Mouse (Mus musculus) neutrophil, adult 5-6 weeks (primary cell): ENCODE measurements around the gene Kri1. TPM values are rescaled to one million over a fixed set of nuclear protein-coding genes. Genes with fewer than 3 reads are reported as not detected.
A peak's percentile ranks its signal among the peaks of the same experiment; 100 is the strongest.
"Not testable (repeated sequence)": the region's sequence is repeated elsewhere in the genome, so short reads cannot be mapped to it uniquely, and the experiment has no call there.

Source experiments
- ATAC-seq: fragments of 151-379, 151-347 bp; 2 replicates; pipeline ENCODE4 v1.8.0; 2017; ENCODE audit warnings: mild to moderate bottlenecking, moderate TSS enrichment; ENCODE audit not compliant: insufficient number of reproducible peaks, poor library complexity, low FRiP score, severe bottlenecking; ENCODE audit errors: extremely low read depth
- total RNA-seq: library from RNA; stranded (forward); fragments of 200-1000 nt; gene quantifications from 2 replicates; pipeline ENCODE4 v1.2.3, GENCODE M21; 2017

Kri1 gene
- total RNA-seq, 1 experiment from 2014 or later = 175 TPM

DNA sequence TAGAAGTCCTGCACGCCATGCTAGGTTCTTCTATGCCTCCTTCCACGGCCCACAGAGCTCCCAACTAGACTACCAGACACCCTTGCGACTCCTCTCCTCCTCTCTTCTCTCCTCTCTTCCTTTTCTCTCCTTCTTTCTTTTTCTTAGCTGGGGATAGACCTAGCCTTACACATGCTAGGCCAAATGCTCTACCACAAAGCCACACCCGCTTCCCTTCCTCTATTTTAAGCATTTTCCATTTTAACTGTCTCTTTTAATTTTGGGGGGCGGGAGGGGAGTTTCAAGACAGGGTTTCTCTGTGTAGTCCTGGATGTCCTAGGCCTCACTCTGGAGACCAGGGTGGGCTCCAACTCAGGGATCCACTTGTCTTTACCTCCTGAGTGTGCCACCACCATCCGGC lies 31.0 kb upstream of the Kri1 start:
- ATAC-seq = no peak

DNA sequence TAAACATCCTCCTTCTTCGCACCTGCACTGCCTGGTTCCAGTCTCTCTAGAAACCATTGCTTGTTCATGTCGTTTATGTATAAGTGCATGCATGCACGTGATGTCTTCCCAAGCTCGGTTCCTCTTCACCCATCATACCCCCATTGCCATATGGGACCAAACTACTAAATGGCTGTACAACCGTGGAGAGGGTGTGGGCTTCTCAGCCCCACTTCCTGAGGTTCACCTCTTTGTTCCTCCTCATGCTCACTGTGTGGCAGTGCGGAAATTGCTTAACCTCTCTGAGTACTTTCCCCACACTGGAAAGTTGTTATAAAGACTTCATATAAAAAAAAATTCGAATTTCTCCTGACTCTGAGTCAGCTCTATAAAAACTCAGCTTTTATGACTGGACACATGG lies 28.9 kb upstream of the Kri1 start:
- no peak for ATAC-seq

DNA sequence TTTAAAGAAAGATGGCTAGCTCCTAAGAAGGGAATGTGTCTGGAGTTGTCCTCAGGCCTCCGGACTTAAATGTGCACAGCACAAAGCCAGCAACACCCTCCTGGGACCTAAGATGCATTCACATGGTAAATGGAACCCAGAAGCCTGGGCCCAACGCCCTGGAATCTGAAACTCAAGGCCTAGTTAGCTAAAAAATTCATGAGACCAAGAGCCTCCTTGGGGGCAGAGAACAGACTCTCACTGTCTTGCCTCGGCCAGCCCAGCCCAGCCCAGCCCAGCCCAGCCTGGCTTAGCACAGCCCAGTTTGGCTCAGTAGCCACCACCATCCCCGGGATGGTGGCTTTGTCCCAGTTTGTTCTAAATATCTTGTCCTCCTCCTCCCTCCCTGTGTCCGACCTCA lies 27.7 kb upstream of the Kri1 start:
- no peak for ATAC-seq

DNA sequence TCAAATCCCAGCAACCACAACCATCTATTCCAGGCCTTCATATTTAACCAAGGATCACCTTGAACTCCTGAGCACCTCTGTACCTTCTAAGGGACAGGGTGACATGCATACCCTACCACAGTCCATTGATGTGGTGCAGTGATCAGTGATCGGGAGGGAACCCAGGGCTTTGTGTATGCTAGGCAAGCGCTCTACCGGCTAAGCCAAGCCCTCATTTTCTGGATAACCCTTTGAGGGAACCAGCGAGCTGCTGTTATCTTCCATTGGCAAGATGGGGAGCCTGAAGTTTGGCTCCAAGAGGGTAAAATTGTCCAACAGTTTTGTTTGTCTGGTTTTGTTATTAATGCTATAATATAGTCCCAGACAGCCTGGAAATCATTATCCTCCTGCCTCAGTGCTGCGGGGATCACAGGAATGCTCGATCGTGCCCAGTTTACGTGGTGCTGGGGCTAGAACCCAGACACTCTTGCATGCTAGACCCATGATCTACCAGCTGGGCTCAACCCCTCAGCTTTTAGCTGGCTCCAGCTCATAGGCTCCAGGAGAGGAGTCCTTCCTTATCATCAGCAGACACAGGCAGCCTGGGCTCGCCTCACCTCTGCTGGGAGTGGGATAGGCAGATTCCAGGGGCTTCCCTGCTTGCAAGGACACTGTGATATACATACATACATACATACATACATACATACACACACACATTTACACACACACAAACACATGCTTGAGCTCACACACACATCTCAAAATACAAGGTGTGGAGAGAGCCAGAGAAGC lies 26.8 kb upstream of the Kri1 start:
- ATAC-seq = no peak

DNA sequence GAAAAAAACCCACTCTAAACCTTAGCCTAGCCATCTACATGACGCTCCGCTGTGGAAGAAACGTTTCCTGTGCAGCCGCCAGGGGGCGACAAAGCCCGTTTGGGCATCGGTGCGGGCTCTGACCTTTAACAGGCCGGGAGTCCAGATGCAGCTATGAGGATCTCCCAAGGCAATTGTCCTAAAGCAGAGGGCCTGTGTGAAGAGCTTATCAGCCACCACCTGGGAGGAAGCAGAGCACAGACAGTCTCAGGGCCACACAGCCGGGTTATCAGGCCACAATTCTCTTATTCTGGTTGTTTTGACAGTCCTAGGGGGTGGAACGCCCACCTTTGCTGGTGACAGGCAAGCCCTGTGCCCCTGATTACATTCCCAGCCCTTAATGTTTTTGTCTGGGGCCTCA lies 25.6 kb upstream of the Kri1 start:
- ATAC-seq = peak; percentile 69

DNA sequence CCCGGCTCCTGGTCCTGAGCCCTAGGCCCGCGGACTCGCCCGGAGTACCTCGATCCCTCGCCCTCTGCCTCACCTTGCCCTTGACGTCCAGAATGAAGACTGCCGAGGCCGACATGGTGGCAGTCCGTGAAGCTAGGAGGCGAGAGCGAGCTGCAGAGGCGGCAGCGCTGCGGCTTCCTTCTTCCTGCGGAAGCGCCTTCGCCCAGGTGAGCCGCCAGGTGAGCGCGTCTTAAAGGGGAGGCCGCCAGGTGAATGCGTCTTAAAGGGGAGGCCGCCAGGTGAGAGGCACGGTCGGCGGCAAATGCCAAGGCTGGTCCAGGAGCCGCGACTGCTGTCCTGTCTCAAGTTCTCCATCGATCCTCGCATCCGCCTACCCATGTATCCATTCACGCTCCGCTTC lies 24.4 kb upstream of the Kri1 start, which contains the start of gene Ap1m2:
Gene Ap1m2, minus strand, starts transcription at position 204 of the 400 bp plus-strand sequence.
- ATAC-seq = no peak

DNA sequence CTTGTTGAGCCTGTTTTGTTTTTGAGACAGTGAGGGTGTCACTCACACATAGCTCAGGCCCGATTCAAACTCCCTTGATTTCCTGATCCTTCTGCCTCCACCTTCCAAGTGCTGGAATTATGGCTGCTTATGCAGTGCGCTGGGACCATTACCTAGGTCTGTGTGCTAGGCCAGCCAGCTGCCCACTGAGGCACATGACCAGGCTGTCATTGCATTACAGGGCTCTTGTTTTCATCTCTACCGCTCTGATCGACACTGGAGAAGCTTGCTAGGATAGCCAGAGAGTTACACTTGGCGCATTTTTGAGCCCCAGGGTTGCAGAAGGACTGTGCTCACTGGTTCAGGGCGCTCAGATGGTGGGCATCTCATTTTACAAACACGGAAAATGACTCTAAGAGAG lies 23.9 kb upstream of the Kri1 start:
- no peak for ATAC-seq

DNA sequence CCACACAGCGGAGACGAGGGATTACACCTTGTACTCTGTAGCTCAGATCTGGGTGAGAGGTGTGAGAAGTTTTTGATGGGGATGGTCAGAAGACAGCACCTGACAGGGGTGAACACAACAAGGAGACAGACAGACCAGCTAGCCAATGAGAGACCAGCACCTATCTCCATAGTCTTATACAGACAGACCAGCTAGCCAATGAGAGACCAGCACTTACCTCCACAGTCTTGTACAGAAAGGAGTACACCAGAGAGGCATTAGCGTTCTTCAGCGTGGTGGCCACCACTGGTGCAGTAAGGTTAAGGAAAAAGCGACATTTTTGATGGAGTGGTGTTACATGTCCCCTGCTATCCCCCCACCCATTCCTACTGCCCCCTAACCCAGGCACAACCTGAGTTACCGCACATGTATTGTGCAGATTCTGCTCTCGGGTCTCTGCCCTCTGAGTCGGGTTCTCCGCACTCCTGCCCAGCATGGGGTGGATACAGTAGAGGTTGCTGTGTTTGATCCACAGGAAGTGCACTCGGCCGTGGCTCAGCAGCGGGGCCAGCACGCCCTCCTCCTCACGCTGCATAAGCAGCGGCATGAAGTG lies 21.5 kb upstream of the Kri1 start:
- ATAC-seq = peak; percentile 92

DNA sequence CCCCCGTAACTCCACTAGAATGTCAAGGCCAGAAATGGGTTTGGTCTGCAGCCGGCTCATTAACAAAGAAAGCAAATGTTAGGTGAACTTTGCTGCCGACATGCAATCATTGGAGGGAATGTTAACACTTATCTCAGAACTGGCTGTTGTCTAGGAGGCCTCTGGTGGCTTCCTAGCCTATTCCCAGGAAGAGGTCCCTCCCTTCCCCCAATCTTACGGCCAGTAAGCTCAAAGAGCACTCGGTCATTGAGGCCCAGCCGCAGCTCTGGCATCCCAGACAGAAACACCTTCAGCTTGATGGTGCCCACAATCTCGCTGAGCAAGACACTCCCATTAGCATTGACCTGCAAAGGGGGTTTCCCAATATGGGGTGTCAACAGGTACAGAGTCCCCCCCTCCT lies 17.3 kb upstream of the Kri1 start:
- no peak for ATAC-seq

DNA sequence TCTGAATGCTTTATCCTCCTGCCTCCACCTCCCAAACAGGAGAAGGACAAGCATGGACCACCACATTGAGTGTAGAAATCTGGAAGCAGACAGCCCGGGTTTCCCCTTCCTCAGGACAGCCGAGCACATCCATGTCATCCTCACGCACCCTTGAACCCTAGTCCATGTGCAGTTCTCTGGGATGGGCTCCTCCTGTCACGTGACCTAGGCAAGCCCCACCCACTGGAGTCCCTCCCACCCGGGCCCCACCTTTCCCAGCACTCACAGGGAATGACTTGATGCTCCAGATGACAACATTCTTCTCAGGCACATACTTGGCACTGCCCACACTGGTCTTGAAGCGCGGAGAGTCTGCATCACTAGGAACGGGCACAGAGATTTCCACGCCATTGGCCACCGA lies 11.2 kb upstream of the Kri1 start:
- no peak for ATAC-seq

DNA sequence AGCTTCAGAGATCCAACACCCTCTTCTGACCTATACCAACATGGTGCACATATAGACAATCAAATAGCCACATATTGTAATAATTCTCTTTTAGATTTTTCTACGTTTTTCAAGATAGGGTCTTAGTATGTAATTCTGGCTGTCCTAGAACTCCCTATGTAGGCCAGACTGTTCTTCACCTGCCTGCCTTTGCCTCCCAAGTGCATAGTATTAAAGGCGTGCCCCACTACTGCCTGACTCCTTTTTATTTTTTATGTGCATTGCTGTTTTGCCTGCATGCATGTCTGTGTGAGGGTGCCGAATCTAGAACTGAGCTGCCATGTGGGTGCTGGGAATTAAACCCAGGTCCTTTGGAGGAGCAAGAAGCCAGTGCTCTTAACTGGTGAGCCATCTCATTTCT lies 4.5 kb upstream of the Kri1 start:
- ATAC-seq = no peak

DNA sequence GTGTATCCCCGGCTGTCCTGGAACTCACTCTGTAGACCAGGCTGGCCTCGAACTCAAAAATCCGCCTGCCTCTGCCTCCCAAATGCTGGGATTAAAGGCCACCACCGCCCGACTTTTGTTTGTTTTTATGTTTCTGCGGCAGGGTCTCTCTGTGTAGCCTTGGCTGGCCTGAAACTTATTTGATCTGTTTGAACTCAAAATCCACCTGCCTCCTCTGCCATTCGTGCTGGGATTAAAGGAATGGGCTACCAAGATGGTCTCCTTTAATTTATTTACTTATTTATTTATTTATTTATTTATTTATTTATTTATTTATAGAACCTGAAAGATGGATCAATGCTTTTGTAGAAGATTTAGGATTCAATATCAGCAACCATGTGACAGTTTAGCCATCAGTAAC lies 4.1 kb upstream of the Kri1 start:
- not testable (repeated sequence) for ATAC-seq

DNA sequence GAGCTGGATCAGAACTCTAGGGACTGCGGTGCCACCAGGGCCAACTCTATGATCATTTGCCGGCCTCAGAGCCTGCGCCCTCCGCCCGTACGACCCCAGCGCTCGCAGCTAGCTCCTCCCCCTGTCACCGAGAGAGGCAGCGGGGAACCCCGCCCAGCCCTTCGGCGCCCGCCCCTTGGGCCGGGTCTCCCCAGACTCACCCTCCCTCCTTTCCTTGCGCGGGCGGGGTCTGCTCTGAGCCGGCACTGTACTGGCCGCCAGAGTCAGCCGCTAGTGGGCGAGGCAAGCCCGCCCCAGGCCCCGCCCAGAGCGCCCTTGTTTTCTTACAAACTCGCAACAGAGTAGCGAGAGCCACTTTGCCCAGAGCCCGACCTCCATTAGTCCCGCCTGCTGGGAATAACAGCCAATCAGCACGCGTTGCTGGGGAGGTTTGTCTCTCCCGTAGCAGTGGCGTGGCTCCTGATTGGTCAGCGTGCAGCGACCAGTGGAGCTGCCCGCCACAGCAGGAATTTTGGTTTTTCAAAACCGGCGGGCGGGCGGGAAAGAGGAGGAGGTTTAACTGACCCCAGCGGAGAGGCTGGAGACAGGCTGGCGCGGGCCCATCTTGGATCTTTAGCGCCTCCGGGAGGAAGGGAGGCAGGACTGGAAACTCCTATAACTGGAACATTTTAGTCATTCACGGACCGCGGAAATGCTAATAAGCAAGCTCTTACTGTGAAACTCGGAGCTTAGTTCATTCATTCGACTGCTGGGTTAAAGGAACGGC lies 3.4 kb upstream of the Kri1 start, which contains the start of gene Cdkn2d:
Gene Cdkn2d, minus strand, starts transcription at position 386 of the 766 bp plus-strand sequence.
- peak; percentile 72 for ATAC-seq

DNA sequence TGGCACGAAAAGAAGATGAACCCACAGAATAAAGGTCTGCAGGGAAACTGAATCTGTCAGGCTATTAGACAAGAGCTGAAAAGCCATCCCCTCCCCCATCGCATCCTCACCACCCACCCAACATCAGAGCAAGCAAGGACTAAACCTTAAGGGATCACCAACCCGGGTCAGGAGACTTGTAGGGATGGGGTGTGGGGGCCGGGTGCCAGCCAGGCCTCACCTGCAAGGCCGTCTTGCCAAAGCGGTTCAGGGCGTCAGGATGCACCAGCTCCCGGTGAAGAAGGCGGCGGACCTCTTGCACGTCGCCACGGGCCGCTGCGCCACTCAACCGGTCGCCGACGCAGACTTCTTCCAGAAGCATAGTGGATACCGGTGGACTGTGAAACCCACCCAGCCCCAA lies 2.8 kb upstream of the Kri1 start:
- no peak for ATAC-seq

DNA sequence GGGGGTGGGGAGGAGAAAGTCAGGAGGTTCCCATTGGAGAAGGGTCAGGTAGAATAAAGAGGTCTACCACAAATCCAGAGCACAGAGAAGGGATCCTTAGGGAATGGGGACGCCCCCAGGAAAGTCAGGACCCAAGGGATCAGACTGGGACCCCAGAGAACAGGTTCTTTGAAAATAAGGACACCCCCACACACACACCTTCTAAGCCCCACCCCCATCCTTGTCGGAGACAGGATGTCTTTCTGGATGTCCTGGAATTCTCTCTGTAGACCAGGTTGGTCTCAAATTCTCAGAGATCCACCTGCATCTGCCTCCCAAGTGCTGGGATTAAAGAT lies 1.5 kb upstream of the Kri1 start:
- ATAC-seq = no peak

DNA sequence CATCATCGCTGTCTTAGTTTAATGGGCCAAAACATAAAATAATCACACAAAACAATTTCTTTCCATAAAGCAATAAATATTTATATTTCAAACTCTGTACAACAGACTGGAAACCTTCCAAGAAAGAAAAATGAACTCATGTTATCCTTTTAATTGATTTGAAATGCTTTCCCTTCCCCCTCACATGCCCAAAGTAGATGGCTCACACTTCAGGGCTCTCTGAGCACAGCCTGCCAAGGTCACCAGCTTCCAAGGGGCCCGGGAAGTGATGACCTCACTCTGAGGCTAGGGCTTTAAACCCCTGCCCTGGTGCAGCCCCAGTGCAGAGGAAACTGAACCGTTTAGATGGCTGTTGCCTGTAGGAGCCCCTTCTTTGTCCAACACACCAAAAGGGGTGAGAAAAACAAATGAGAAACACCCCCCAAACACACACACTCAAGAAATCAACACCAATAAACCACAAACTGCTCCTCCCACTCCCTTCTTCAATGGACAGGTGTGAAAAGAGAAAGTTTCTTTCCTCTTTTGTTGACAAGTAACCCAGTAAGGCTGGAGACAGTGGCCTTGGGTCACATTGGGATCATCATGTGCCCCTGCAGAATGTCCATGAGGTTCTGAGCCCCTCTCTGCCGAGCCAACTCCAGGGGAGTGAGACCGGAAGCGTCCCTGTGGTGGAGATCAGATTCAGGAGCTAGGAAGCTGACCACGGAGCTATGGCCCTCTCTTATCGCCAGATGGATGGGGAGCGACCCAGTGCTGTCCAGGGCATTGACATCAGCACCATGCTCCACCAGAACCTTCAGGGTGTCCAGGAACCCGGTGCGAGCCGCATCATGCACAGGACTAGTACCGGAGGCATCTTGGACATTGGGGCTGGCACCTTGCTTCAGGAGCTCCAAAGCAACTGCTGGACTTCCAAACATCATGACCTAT lies 901 bp upstream of the Kri1 start:
- no peak for ATAC-seq

DNA sequence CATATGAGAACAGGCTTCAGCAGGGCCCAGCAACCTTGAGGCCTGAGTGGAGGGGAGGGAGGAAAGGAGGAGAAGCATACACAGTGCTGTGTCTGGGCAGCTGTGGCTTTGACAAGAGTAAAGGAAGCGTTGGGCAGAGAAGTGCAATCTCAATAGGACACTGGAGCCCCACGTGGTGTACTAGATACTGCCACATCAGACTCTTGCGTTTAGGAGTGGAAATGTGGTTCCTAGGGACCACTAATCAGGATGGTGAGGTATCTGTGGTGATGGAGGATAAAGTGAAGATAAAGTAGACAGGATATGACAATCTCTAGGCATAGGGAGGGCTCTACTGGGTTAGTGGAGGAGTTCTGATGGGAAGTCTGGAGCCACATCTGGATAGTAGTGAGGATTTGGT lies 1.0 kb downstream of the Kri1 start:
- no peak for ATAC-seq

DNA sequence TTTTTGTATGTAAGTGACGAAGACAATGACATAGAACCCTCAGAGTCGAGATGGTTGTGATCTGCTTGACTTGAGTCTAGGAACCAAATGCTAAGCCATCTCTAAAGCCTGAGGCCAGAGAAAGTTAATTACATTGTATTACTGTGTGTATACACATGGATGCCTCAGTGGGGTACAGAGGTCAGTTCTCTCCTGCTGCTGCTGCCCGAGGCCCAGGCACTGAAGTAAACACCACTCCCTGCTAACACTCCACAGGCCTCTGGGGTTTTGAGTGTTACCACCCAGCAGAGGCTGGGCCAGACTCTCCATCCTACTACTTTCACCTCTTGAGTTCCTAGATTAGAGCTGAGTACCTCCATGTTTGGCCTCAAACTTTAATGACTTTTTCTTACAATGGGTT lies 3.8 kb downstream of the Kri1 start:
- ATAC-seq = no peak

DNA sequence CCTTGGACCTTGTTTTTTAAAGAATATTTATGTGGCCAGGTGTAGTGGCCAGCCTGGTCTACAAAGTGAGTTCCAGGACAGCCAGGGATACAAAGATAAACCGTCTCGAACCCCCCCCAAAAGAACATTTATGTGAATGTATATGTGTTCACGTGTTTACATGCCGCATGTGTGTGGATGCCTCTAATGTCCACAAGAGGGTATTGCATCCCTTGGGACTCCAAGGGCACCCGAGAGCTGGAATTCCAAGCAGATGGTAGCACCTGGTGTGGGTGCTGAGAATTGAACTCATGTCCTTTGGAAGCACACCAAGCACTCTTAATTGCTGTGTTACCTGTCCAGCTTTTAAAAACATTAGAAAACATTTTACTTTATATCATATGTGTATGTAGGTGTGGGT lies 4.2 kb downstream of the Kri1 start:
- no peak for ATAC-seq
